Mouse (Mus musculus): ENCODE measurements around the gene Ppt1.

DNA sequence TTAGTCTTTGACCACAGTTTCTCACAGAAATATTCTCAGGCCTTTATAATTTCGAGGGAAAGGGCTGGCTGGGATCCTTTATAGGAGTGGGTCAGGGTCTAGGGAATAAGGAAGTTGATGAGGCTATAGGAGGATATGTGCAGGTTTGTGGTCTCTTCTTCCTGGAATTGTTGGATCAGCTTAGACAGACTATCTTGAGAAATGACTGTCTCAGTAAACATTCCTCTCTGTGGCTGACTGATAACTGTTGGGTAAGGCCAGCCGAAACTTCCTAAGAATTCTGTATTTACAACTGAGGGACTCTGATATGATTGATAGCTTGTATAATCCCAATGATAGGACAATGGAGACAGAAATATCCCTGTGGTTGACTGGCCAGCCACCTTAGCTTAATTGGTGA lies 24.2 kb upstream of the Ppt1 start:
- TF ChIP-seq POLR2A (IDR thresholded peaks at IDR 0.05; ENCODE audit: insufficient read depth, low read depth, low read length), result no peak
- TF ChIP-seq CTCF (IDR thresholded peaks at IDR 0.05; ENCODE audit: insufficient read depth, low read depth, low read length), result no peak
